Mouse (Mus musculus) megakaryocyte, embryonic 14.5 days (primary cell): ENCODE measurements around the gene BC035044.

ENCODE experiments used
- FLI1 ChIP-seq: IDR thresholded peaks from 2 replicates; pipeline ENCODE4 v1.6.1; 2012; ENCODE audit warnings: low read length, inconsistent platforms, mixed read lengths
- GATA1 ChIP-seq: IDR thresholded peaks from 3 replicates; pipeline ENCODE4 v1.6.1; 2012; ENCODE audit warnings: mixed read lengths, low read length, inconsistent platforms, borderline replicate concordance

- TF ChIP-seq GATA1 (no peak), FLI1 (no peak)
These were observed 52.3 kb downstream of the BC035044 start for GRCm38 (mm10) chr6:128838342-128839265.
